Mouse (Mus musculus): ENCODE measurements around the gene Trim67.
"Not testable (repeated sequence)": the region's sequence is repeated elsewhere in the genome, so short reads cannot be mapped to it uniquely, and the experiment has no call there.

Trim67 gene

DNA sequence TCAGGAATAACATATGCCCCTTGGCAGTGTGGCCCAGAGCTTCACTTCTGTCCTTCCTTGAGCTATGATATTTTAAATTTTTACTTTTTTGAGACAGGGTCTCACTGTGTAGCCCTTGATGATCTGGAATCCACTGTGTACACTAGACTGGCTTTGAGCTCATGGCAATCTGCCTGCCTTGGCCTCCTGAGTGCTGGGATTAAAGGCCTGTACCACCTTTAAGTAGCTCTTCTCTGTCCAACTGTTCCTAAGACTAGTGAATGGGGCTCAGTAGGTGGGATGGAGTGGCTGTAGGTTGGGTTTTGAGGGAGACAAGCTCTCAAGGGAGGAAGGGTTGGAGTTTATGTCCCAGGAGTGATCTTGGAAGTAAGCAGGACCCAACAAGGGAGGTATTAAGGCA is 43.0 kb downstream of the Trim67 start:
- DNase-seq, result no peak

DNA sequence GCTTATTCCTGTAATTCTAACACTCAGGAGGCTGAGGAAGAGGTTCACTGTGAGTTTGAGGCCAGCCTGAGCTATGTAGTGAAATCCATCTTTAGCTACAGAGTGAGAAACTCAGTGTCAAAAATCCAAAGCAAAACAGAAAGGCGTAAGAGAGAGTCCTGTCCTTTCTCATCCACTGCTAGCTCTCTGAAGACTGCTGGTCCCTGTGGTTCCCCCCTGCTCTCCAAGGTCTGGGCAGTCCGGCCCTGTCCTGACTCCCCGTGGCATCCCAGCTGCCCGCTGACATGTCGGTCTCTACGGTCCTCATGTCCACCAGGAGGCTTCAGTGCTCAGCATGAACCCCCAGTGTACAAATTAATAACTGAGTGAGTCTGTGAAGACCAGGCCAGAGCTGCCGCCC is 43.4 kb downstream of the Trim67 start:
- DNase-seq, result no peak

DNA sequence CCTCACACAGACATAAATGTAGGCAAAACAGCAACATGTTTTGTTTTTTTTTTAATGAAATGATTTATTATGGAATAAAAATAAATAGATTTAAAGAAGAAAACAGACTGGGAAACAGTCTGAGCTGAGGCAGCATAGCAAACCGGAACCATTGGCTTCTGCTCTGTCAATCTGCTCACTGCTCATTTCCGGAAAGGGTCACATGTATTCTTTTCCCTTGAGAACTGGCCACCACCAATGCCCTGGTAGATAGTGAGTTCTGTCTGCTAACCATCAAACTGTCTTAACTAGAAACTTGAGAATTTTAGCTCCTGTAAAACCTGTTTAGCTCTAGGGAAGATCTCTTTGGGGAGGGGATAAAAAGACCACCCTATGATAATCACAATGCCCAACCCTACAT is 44.0 kb downstream of the Trim67 start:
- no peak for DNase-seq

DNA sequence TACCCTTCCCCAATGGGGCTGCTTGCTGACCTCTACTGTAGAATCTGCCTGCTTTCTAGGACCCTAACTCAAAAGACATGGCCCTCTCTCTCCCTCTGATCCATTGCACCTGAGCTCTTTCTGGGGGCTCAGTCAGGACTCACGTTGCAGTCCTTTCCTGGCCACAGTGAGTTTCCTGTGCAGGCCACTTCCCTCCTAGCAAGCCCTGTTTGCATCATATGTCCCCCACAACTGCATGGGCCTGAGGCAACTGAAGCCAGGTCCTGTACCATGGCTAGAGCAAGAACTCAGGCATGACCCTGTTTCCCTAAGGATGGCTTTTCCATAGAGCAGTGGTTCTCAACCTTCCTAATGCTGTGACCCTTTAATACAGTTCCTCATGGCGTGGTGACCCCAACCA is 45.1 kb downstream of the Trim67 start:
- no peak for DNase-seq

DNA sequence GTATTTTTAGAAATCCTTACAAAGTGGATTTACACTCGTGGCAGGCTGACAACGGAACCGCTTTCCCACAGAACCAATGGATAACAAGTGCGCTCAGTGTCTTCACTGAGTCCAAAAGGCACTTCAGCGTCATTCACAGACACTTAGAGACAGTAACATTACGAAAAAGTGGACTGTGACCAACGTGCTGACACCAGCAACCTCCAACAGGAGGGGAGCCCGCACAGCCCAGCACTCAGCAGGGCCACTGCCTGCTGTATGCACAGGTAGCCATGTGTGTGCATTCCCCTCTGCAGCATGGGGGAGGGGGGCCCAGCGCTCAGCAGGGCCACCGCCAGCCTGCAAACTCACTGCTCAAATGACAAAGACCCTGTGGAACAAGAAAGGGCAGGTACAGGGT is 46.5 kb downstream of the Trim67 start:
- no peak for DNase-seq

DNA sequence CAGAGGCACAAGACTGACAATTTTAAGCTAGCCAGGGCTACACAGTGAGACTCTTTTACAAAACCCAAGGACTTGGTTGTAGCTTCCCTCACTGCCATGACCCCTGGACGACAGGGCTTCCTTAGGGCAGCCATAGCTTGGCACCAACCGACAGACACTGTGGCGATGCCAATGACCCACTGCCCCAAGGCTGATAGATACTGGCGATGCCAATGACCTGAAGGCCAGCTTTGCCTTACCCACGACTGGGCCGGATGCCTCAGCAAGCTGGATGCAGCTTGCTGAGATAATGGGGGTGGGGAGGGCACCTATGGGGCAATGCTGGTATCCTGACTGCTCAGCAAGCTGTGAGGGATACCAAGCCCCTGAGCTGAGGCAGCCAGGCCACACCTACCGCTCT is 48.0 kb downstream of the Trim67 start:
- no peak for DNase-seq

DNA sequence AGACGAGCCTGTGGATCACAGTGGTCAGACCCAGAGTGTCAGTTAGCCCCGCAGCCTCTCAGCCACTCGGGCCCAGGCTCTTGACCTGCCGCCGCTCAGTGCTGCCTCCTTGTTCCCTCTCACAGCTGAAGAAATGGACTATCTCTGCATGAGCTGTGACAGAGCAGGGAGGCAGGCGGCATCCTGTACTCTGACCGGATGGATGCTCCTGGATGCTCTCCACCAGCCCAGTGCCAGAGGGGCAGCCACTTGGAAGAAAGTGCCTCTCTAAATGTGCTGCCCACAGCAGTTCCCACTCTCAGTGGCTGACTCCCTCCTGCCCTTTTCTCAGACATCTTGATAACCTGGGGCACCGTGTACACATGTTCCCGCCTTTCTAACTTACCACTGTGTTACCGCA is 48.9 kb downstream of the Trim67 start:
- DNase-seq, result peak; percentile 61 to 63

DNA sequence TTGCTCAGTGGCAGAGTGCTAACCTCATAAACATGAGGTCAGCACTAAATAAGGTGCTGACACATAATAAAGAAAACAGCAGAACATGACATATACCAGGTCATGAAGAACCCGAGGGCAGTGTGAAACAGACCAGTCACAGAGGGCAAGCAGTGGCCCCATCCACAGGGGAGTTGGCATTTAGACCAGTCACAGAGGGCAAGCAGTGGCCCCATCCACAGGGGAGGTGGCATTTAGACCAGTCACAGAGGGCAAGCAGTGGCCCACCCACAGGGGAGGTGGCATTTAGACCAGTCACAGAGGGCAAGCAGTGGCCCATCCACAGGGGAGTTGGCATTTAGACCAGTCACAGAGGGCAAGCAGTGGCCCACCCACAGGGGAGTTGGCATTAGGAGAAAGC is 50.0 kb downstream of the Trim67 start:
- not testable (repeated sequence) for DNase-seq

DNA sequence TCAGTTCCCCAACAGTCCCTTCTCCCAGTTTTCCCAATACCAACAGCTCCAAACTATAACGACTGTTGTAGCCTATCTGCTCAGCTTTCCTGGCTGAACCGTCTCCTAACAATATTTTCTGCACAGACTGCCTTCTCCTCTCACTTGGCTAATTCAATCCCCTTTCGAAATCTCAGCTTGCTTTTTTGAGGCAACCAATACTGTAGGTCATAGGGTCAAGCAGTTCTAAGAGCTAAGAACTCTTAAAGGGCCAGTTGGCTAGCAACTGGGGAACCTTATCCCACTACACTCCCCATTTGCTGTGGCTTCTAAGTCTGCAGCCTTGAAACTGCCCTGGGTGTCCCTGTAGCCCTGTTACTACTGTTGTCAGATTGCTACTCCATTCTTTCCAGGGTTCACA is 52.2 kb downstream of the Trim67 start:
- no peak for DNase-seq

DNA sequence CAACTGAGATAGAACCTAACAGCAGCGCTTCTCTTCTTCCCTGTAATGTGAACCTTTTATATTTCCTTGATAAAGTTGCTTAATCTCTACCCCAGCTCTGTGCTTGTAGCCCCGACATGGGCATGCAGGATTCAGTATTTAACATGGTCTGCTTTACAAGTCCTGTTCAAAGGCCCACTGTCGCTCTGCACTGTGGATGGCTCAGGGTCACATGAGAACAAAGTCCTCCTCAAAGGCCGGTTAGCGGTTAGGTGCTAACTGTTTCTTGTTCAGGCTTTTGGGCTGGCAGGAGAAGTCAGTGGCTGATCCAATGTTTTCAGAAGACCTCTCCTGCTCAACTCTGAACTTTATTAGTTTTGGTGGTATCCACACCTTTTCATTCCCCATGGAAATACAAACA is 52.7 kb downstream of the Trim67 start:
- no peak for DNase-seq

DNA sequence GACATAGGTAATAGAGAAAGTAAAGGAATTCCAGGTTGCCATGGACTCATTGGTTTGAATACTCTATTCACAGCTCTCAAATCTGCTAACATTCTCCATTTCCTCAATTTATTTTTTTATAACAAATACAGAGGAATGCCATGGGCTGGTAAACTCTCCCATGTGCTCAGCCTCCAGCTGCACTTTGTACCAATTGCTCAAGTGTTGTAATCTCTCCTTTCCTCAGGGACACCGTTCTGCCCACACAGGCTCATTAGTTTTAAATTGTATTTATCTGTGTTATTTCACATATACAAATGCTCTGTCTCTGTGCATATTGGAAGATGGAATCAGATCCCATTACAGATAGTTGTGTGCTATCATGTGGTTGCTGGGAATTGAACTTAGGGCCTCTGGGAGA is 60.6 kb downstream of the Trim67 start:
- DNase-seq, result no peak

DNA sequence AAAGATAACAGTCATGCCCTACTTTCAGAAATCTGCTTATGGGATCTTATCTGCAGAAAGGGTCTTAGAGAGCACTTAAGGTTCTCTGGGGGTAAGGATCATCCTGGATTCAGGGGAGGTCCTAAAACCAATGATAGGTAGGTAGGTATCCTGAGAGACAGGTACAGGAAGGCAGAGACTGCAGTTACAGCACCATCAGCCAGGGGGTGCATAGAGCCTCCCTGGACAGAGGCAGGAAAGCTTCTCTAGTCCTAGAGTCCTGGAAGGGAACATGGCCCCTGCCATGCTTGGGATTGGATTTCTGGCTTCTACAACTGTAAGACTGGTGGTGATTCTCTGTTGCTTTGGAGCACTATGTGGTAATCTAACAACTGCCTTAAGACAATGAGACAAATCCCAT is 66.6 kb downstream of the Trim67 start:
- DNase-seq, result peak; percentile 32 to 61

DNA sequence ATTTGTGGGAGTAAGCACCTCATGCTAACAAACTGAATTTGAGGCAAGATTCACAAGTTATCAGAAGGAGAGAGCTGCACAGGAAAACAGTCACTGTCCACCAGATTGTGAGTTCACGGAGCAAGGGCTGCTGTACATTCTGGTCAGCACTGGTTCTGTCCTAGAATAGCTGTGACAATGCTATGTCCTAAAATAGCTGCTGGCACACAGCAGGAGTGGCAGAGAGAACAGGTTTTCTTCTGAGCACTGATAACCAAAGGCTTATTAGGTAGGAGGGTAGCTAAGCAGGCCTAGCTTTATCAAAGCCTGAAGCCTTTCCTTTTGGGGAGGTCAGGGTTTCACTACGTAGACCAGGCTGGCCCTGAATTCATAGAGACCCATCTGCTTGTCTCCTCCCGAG is 67.3 kb downstream of the Trim67 start:
- DNase-seq, result peak; percentile 52 to 53

DNA sequence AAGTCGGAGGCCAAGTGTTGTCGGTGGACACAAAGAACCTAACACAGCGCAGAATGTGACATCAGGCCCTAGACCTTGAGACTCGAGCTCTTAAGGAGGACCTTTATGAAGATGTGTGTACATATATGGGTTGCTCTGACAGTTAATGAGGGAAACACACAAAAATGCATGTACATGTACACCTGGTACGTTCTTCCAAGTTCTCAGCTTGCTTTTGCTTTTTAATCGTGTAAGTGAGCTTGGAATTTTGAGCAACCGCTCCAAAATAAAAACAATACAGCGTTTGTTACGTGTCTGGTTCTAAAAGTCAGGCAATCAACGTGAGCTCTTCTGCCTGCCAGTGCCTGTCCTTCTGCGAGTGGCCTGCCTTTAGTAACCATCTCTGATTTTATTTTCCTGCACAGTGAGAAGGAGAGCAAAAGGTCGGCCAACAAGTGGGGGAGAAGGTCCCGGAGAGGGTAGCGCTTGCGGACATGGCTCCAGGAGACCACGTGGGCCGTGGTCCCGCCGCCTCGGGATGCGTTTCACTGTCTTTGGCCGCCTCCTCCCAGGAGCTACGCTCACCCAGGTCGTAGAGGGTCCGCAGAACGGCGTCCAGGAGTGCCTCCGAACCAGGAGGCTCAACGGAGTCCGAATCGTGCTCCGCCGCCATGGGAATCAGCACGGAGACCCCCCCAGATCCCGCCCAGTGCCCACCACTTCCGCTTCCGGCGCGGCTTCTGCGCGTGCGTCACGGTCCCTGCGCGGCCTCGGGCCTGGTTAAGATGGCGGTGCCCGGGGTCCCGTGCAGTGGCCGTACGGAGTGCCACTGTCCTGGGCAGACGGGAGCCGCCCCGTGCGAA is 69.7 kb downstream of the Trim67 start, which contains the start of the genes Gnpat and 2810004N23Rik:
TSS of gene Gnpat (plus strand) at position 713 of the 842 bp plus-strand sequence.
TSS of gene 2810004N23Rik (minus strand) at position 800 of the 842 bp plus-strand sequence.
- peak; percentile 96 for DNase-seq

DNA sequence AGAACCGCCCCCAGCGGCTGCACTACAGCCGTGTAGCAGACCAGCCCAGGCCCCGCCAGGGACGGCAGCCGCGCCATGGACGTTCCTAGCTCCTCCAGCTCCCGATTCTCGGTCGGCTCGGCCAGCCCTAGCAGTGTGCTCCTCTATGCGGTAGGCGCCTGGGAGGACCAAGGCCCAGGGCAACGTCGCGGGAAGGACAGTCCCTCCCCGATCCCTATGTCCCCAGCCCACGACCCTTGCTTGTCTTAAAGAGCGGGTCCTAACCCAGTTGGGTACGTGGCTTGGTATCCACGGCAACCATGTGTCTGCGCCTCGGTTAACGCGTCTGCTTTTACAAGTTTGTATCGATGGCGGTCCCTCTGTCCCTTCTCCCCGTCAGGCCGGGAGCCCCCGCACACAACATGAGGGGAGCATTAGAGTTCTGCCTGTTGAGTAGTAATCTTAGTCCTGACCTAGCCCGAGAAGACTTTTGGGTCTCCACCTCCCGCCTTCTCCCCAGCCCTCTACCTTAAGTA is 70.3 kb downstream of the Trim67 start:
- no peak for DNase-seq

DNA sequence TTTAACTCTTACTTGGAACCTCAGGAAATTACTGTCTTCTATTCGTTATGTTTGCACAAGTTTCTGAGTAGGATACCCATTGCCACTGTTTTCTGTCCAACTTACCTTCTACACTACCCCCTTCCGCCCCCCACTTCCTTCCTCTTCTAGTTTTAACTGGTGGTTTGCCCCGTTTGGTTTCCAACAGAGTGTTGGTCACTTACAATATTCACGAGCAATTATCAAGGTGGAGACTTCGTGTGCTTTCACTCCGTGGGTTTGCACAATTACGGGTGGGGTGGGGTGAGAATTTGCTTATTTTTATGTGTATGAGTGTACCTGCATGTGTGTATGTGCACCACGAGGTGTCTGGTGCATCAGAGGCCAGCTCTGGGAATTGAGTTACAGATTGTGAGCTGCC is 70.8 kb downstream of the Trim67 start:
- no peak for DNase-seq

DNA sequence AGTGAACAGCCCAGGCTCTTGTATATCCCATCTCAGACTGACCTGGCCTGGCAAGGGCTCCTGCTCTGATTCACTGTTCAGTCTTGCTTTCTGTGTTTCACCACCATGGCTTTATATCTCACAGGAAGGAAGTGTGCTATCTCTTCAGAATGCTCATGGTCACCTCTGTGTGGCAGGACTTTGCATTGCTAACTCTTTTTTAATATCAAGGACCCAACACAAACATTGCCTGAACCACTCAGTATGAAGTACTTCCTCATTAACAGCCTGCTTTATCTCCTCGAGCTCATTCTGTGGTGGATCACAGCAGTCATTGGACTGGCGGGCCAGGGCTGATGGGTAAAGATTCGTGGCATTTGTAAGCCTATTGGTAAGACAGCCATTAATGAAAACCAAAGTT is 73.8 kb downstream of the Trim67 start:
- no peak for DNase-seq

DNA sequence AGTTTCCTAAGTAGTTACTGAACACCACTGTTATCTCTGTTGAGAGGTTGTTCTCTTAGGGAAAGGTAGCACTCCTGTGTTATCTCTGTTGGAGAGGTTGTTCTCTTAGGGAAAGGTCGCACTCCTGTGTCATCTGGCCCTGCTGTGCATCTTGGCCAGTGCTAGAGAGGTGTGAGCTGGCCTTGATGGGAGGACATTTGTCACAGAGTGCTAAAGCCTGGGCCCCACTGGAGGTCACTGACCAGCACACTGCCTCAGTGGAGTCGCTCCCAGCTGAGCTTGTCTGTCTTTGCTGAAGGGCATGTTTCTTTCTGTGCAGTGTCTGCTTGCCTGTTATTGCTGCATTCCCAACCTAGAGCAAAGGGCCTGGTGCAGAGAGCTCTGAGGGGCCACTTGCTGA is 74.2 kb downstream of the Trim67 start:
- DNase-seq, result no peak

DNA sequence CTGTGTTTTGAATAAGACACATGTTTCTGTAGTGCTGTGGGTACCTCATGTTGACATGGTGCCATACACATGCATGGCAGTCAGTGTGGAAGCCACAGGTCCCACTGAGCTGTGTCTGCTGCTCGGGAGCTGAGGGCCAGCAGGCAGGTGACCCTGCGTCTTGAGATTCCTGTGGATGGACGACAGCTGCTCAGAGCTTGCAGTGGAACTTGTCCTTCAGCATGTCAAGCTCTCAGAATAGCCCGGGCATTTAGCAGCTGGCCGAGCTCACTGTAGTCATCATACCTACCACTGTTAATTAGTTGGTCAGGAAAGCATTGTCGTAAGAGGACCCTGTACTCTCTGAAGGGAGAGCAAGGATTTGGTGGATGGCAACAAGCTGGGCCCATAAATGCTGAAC is 76.8 kb downstream of the Trim67 start:
- no peak for DNase-seq

DNA sequence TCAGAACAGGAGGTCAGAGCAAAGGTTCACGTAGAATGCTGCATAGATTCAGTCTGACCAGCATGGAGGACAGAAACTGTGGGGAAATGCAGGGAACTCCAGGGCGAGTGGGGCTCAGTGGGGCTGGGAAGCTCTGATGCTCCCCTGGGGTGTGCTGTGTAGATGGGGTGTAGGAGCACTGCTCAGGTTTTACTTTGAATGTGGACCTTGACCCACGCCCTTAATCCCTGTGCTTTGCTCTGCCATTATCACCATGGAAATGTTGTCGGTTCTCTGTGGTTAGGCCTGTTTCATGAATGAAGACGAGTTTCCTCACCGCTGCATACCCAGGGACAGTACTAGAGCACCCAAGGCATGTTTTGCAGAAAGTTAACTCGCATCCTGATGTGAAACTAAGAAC is 78.6 kb downstream of the Trim67 start:
- DNase-seq, result no peak

DNA sequence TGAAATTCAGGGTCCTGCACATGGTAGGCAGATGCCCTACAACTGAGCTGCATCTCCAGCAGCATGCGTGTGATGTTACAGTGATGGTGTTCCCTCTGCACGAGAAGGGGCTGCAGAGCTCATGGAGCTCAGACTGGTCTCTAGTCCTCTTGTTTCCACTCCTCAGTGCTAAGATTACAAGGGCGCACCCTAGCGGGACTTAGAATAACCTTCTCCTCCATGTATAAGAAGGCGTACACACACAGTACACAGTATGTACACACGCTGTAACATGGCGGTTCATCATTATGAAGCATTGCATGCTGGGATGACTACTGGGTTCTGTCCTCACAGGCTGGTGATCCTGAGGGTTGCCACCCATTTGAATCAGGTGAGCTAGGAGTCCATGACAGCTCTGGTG is 79.2 kb downstream of the Trim67 start:
- no peak for DNase-seq

DNA sequence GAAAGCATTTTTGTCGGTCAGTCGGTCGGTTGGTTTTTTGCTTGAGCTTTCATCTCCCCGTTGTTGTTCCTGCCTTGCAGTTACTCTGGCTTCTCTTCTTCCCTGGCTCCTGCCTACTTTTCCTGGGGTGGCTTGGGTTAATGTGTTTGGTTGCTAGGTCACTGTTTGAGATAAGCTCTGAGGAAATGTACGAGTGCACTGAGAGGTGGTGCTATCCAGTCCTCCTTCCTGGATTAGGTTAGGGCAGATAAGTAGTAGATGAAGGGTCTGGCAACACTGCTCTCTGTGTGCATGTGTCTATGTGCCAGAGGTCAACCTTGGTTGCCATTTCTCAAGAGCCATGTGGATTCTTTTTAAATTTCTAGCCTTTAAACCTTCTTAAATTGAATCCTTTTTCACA is 79.8 kb downstream of the Trim67 start:
- no peak for DNase-seq

DNA sequence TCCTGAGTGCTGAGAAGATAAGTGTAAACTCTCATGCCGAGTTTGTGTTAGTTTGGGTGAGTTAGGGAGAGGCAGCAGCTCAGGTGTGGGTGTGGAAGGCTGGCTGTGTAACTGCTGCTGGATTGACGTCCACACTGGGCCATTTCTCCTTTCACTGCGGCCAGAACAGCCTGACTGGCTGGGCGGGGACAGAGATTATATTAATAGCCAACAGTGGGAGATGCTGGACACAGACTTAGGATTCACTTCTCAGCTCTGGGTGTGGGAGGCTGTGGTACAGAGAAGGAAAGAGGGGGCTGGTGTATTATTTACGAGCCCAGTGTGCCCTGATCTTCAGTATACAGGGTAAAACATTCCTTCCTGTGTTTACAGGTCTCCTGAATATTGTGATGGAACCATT is 85.2 kb downstream of the Trim67 start:
- DNase-seq, result no peak

DNA sequence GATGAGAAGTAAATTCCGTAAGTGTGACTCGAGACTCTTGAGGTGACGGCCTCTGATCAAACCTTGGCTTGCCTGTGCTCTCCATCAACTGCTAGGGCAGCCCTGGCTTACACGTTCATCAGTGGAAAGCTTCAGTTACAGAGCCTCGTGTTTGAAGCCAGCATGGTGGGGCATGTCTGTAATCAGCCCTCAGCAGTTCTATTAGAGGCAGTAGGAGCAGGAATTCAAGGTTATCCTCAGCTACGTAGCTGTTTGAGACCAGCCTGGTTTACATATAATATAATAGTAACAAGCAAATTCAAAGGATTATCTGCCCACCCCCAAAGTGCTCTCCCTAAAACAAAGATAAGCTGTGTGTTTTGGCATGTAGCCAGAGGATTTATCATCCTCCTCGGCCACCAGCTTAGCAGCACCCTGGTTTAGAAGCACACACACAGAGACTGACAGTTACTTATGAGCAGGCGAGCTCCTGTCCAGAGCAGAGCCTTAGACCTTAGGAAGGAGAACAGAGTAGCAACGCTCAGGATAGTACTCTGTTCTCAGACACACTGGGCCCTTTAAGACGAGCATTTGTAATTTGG is 86.1 kb downstream of the Trim67 start:
- DNase-seq, result no peak
